Mouse (Mus musculus): ENCODE data around the gene Fam19a1.
"Not testable (repeated sequence)": the region's sequence is repeated elsewhere in the genome, so short reads cannot be mapped to it uniquely, and the experiment has no call there.

The Fam19a1 gene

GRCm38 (mm10) chr6:96112854-96113253 lies at the start of gene Fam19a1:
TSS of gene Fam19a1 (plus strand) at chr6:96113154.
- DNase-seq (ENCODE audit: low spot score) = no peak

- no peak for DNase-seq (ENCODE audit: low spot score)
Observed at GRCm38 (mm10) chr6:96071080-96071479, 41.9 kb upstream of the Fam19a1 start.

GRCm38 (mm10) chr6:96071567-96071966 lies 41.4 kb upstream of the Fam19a1 start:
- DNase-seq (ENCODE audit: low spot score) = no peak

GRCm38 (mm10) chr6:96089961-96090360 lies 23.0 kb upstream of the Fam19a1 start:
- DNase-seq (ENCODE audit: low spot score) = no peak

- no peak for DNase-seq (ENCODE audit: low spot score)
Observed at GRCm38 (mm10) chr6:96093716-96094115, 19.2 kb upstream of the Fam19a1 start.

- no peak for DNase-seq (ENCODE audit: low spot score)
Observed at GRCm38 (mm10) chr6:96098225-96098624, 14.7 kb upstream of the Fam19a1 start.

- no peak for DNase-seq (ENCODE audit: low spot score)
Observed at GRCm38 (mm10) chr6:96111656-96112055, 1.3 kb upstream of the Fam19a1 start.

GRCm38 (mm10) chr6:96114151-96114550 lies 1.2 kb downstream of the Fam19a1 start:
- no peak for DNase-seq (ENCODE audit: low spot score)

- no peak for DNase-seq (ENCODE audit: low spot score)
Observed at GRCm38 (mm10) chr6:96116148-96116533, 3.2 kb downstream of the Fam19a1 start.

- DNase-seq (ENCODE audit: low spot score) = no peak
Observed at GRCm38 (mm10) chr6:96116534-96117272, 3.7 kb downstream of the Fam19a1 start.

- no peak for DNase-seq (ENCODE audit: low spot score)
Observed at GRCm38 (mm10) chr6:96143326-96143725, 30.4 kb downstream of the Fam19a1 start.

- DNase-seq (ENCODE audit: low spot score) = no peak
Observed at GRCm38 (mm10) chr6:96165403-96165802, 52.4 kb downstream of the Fam19a1 start.

- DNase-seq (ENCODE audit: low spot score) = no peak
Observed at GRCm38 (mm10) chr6:96165818-96166379, 52.9 kb downstream of the Fam19a1 start, which contains the start of gene 1700123L14Rik. TSS of gene 1700123L14Rik (minus strand) at chr6:96166243.

GRCm38 (mm10) chr6:96167031-96167430 lies 54.1 kb downstream of the Fam19a1 start:
- no peak for DNase-seq (ENCODE audit: low spot score)

- DNase-seq (ENCODE audit: low spot score) = no peak
Observed at GRCm38 (mm10) chr6:96173681-96174080, 60.7 kb downstream of the Fam19a1 start.

GRCm38 (mm10) chr6:96178530-96178929 lies 65.6 kb downstream of the Fam19a1 start:
- DNase-seq (ENCODE audit: low spot score) = no peak

- DNase-seq (ENCODE audit: low spot score) = no peak
Observed at GRCm38 (mm10) chr6:96183392-96183791, 70.4 kb downstream of the Fam19a1 start.

GRCm38 (mm10) chr6:96186517-96186916 lies 73.6 kb downstream of the Fam19a1 start:
- no peak for DNase-seq (ENCODE audit: low spot score)

- not testable (repeated sequence) for DNase-seq (ENCODE audit: low spot score)
Observed at GRCm38 (mm10) chr6:96198991-96199390, 86.0 kb downstream of the Fam19a1 start.

GRCm38 (mm10) chr6:96205395-96205794 lies 92.4 kb downstream of the Fam19a1 start:
- no peak for DNase-seq (ENCODE audit: low spot score)

GRCm38 (mm10) chr6:96234806-96235205 lies 121.9 kb downstream of the Fam19a1 start:
- DNase-seq (ENCODE audit: low spot score) = no peak

- no peak for DNase-seq (ENCODE audit: low spot score)
Observed at GRCm38 (mm10) chr6:96244320-96244719, 131.4 kb downstream of the Fam19a1 start.

- no peak for DNase-seq (ENCODE audit: low spot score)
Observed at GRCm38 (mm10) chr6:96252001-96252400, 139.0 kb downstream of the Fam19a1 start.

GRCm38 (mm10) chr6:96254815-96255214 lies 141.9 kb downstream of the Fam19a1 start:
- DNase-seq (ENCODE audit: low spot score) = no peak

All from c-Kit-positive CD71-positive TER-119-positive erythroid progenitor cells, embryonic 14.5 days (primary cell).